Mouse (Mus musculus): ENCODE measurements around the gene Klb. TPM values are rescaled to one million over a fixed set of nuclear protein-coding genes. Genes with fewer than 3 reads are reported as not detected.

Gene Klb
- total and polyA plus RNA-seq, 3 experiments = not detected

DNA sequence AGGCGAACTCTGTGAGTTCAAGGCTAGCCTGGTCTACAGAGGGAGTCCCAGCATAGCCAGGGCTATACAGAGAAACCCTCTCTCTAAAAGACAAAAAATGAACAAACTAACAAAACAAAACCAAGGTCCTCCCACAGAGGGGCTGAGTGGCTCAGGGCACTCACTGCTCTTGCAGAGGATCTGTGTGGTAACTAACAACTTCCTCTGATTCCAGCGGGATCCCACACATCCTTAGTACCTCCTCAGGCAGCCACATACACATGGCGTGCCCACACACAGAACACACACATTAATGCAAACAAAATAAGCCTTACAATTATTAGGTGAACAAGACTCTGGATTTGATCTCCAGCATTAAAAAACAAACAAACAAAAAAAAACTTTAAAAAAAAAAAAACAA lies 9.7 kb downstream of the Klb start:
- no peaks in the 10 kb centered on the region for H3K36me3 ChIP-seq (replicated peaks in 1 of 2; ENCODE audit: control insufficient read depth in 1 of 2, insufficient read depth in 1 of 2, low read length in 1 of 2)
- H3K4me1 ChIP-seq (ENCODE audit: control insufficient read depth in 1 of 2, insufficient read depth in 2 of 2) = no peaks in the 10 kb centered on the region
- H3K4me2 ChIP-seq (ENCODE audit: insufficient read depth, low read depth, poor library complexity, severe bottlenecking) = no peak overlapping the region
- no peak for DNase-seq (ENCODE audit: extremely low read depth)
- in situ Hi-C loops (cut with MboI; ENCODE audit: low pct_ligation_motif_present, low pct_unique_long_range_greater_than_20kb, low sequenced_read_pairs) (no loop called here), dilution Hi-C loops (cut with MboI; ENCODE audit: extremely low pct_ligation_motif_present, extremely low pct_unique_long_range_greater_than_20kb, low sequenced_read_pairs) (no loop called here)
- H3K9me3 ChIP-seq (replicated peaks; ENCODE audit: low read length) = peaks cover 2% of the 10 kb centered on the region
- H3K27ac ChIP-seq (ENCODE audit: insufficient read depth, low read depth) = no peak overlapping the region
- H3K27me3 ChIP-seq (replicated peaks) = no peaks in the 10 kb centered on the region
- TF ChIP-seq UBTF (IDR thresholded peaks at IDR 0.05; ENCODE audit: low read depth, low read length) (no peak), USF2 (conservative IDR thresholded peaks at IDR 0.05; ENCODE audit: low read depth, low read length) (no peak), ETS1 (conservative IDR thresholded peaks at IDR 0.05; ENCODE audit: low read depth, low read length) (no peak), USF1 (IDR thresholded peaks at IDR 0.05; ENCODE audit: low read depth, low read length) (no peak), BHLHE40 (IDR thresholded peaks at IDR 0.05; ENCODE audit: low read depth, low read length) (no peak), EP300 (IDR thresholded peaks at IDR 0.05; ENCODE audit: low read length) (no peak), ZMIZ1 (IDR thresholded peaks at IDR 0.05; ENCODE audit: low read depth, low read length) (no peak)
- H3K4me3 ChIP-seq (replicated peaks in 1 of 3; ENCODE audit: low read depth in 2 of 3, low read length in 2 of 3, poor library complexity in 1 of 3) = no peak overlapping the region
- no peak overlapping the region for H3K9ac ChIP-seq (ENCODE audit: insufficient read depth, low read depth)
- no peaks in the 10 kb centered on the region for H3K79me2 ChIP-seq (replicated peaks; ENCODE audit: control insufficient read depth, extremely low read depth, insufficient read depth, poor library complexity, severe bottlenecking)

DNA sequence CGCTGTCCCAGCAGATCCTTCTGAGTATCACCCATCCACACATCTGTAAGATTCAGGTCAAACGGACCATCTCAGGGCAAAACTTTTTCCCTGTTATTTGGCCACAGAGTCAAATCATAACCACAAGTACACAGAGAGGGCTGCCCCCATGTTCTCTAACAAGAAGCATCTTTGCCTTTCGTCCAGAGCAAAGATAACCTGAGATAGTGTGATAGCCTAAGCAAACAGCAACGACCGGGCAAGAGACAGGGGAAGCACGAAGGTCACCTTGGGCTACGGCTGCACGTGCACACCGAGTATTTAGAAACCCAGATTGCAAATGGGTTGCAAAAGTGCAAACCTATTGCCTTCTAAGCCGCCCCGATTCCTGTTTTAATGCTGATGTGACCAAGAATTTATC lies 19.7 kb downstream of the Klb start:
- H3K9ac ChIP-seq (ENCODE audit: insufficient read depth, low read depth) = no peak overlapping the region

DNA sequence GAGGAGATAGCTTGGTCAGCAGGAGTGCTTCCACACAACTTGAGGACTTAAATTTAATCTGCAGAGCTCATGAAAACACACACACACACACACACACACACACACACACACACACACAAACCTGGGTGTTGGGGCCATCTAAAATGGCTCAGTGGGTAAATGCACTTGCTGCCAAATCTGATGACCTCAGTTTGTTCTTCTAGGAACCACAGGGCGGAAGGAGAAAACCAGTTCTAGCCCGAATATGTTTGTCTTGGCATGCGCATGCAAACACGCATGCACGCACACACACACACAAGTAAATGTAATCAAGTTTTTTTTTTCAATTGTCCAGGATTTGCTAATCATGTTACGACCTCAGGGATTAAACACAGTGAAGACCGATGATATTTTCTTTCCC lies 23.4 kb downstream of the Klb start:
- no peak overlapping the region for H3K27ac ChIP-seq (ENCODE audit: insufficient read depth, low read depth)
- no peaks in the 10 kb centered on the region for H3K4me1 ChIP-seq (ENCODE audit: control insufficient read depth in 1 of 2, insufficient read depth in 2 of 2)
- H3K27me3 ChIP-seq (replicated peaks) = peaks cover 5% of the 10 kb centered on the region
- dilution Hi-C loops (cut with MboI; ENCODE audit: extremely low pct_ligation_motif_present, extremely low pct_unique_long_range_greater_than_20kb, low sequenced_read_pairs) = no loop called here
- no peaks in the 10 kb centered on the region for H3K36me3 ChIP-seq (replicated peaks in 1 of 2; ENCODE audit: control insufficient read depth in 1 of 2, insufficient read depth in 1 of 2, low read length in 1 of 2)
- no peak for DNase-seq (ENCODE audit: extremely low read depth)
- H3K4me3 ChIP-seq (replicated peaks in 1 of 3; ENCODE audit: low read depth in 2 of 3, low read length in 2 of 3, poor library complexity in 1 of 3) = no peak overlapping the region
- no peaks in the 10 kb centered on the region for H3K9me3 ChIP-seq (replicated peaks; ENCODE audit: low read length)
- H3K79me2 ChIP-seq (replicated peaks; ENCODE audit: control insufficient read depth, extremely low read depth, insufficient read depth, poor library complexity, severe bottlenecking) = no peaks in the 10 kb centered on the region
- no peak overlapping the region for H3K9ac ChIP-seq (ENCODE audit: insufficient read depth, low read depth)
- TF ChIP-seq ZC3H11A (IDR thresholded peaks at IDR 0.05; ENCODE audit: low read depth, low read length) = no peak
- TF ChIP-seq MYC (IDR thresholded peaks at IDR 0.05; ENCODE audit: low read depth, low read length) = no peak
- TF ChIP-seq IRF4 (IDR thresholded peaks at IDR 0.05; ENCODE audit: low read depth, low read length) = no peak
- TF ChIP-seq GABPA (IDR thresholded peaks at IDR 0.05; ENCODE audit: insufficient replicate concordance, low read depth, low read length) = no peak
- TF ChIP-seq EP300 (IDR thresholded peaks at IDR 0.05; ENCODE audit: low read length) = no peak
- no peak for TF ChIP-seq RAD21 (IDR thresholded peaks at IDR 0.05; ENCODE audit: low read depth, low read length)
- no peak for TF ChIP-seq TCF12 (IDR thresholded peaks at IDR 0.05; ENCODE audit: low read depth, low read length)
- TF ChIP-seq MXI1 (IDR thresholded peaks at IDR 0.05; ENCODE audit: low read depth, low read length) = no peak
- TF ChIP-seq SIN3A (IDR thresholded peaks at IDR 0.05; ENCODE audit: low read length) = no peak
- TF ChIP-seq RCOR1 (conservative IDR thresholded peaks at IDR 0.05; ENCODE audit: low read depth, low read length) = no peak
- TF ChIP-seq NELFE (IDR thresholded peaks at IDR 0.05; ENCODE audit: low read depth, low read length) = no peak
- no peak overlapping the region for H3K4me2 ChIP-seq (ENCODE audit: insufficient read depth, low read depth, poor library complexity, severe bottlenecking)
- in situ Hi-C loops (cut with MboI; ENCODE audit: low pct_ligation_motif_present, low pct_unique_long_range_greater_than_20kb, low sequenced_read_pairs) = no loop called here

More for the DNA sequence above, 19.7 kb downstream of the Klb start:
- Histone ChIP-seq H3K9me3 (replicated peaks; ENCODE audit: low read length) (no peaks in the 10 kb centered on the region), H3K4me2 (ENCODE audit: insufficient read depth, low read depth, poor library complexity, severe bottlenecking) (no peak overlapping the region), H3K4me3 (replicated peaks in 1 of 3; ENCODE audit: low read depth in 2 of 3, low read length in 2 of 3, poor library complexity in 1 of 3) (no peak overlapping the region), H3K79me2 (replicated peaks; ENCODE audit: control insufficient read depth, extremely low read depth, insufficient read depth, poor library complexity, severe bottlenecking) (no peaks in the 10 kb centered on the region), H3K4me1 (ENCODE audit: control insufficient read depth in 1 of 2, insufficient read depth in 2 of 2) (no peaks in the 10 kb centered on the region), H3K27ac (ENCODE audit: insufficient read depth, low read depth) (no peak overlapping the region), H3K36me3 (replicated peaks in 1 of 2; ENCODE audit: control insufficient read depth in 1 of 2, insufficient read depth in 1 of 2, low read length in 1 of 2) (no peaks in the 10 kb centered on the region), H3K27me3 (replicated peaks) (peaks cover 5% of the 10 kb centered on the region)
- TF ChIP-seq NRF1 (IDR thresholded peaks at IDR 0.05; ENCODE audit: low read depth, low read length) = no peak
- dilution Hi-C loops (cut with MboI; ENCODE audit: extremely low pct_ligation_motif_present, extremely low pct_unique_long_range_greater_than_20kb, low sequenced_read_pairs) (no loop called here), in situ Hi-C loops (cut with MboI; ENCODE audit: low pct_ligation_motif_present, low pct_unique_long_range_greater_than_20kb, low sequenced_read_pairs) (no loop called here)
- DNase-seq (ENCODE audit: extremely low read depth) = no peak
